Mouse (Mus musculus): ENCODE measurements around the gene 2610301B20Rik. TPM values are rescaled to one million over a fixed set of nuclear protein-coding genes. Genes with fewer than 3 reads are reported as not detected.
"Not testable (repeated sequence)": the region's sequence is repeated elsewhere in the genome, so short reads cannot be mapped to it uniquely, and the experiment has no call there.

The 2610301B20Rik gene
- polyA plus RNA-seq, 1 experiment from 2014 or later = 40.5 TPM

DNA sequence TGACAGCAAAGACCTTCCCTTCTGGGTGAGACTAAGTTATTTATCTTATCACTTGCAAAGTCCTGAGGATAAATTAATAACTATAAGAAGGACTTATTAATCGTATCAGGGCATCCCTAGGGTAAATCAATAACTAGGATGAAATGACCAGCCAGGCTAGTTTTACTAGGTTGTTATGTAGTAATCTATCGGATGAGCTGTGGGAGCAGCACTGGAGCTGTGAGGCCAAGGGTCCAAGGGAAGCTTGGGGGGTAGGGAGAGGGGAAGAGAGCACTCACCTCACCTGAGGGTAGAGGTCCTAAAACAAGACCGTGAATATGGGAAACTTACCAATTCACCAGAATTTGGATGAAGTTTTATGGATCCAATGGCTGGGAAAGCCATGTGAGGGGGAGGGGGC, 13.5 kb upstream of the 2610301B20Rik start:
- H3K27ac ChIP-seq (ENCODE audit: low read depth, low read length) = no peak overlapping the region
- H3K4me1 ChIP-seq (ENCODE audit: control insufficient read depth, insufficient read depth, low read length) = no peaks in the 10 kb centered on the region
- no peaks in the 10 kb centered on the region for H3K36me3 ChIP-seq (ENCODE audit: control insufficient read depth, insufficient read depth, low read length)
- H3K9ac ChIP-seq (replicated peaks; ENCODE audit: low read depth, low read length) = no peak overlapping the region
- no peak for ATAC-seq (ENCODE audit: low read depth)
- H3K27me3 ChIP-seq (ENCODE audit: control insufficient read depth, insufficient read depth, low read length) = no peaks in the 10 kb centered on the region
- H3K9me3 ChIP-seq (ENCODE audit: control insufficient read depth, low read length) = no peaks in the 10 kb centered on the region
- H3K4me3 ChIP-seq (ENCODE audit: low read depth, low read length) = no peak overlapping the region
- WGBS = 83% methylated on average over 3 of the region's 3 CpGs
- no peak overlapping the region for H3K4me2 ChIP-seq (ENCODE audit: low read depth, low read length)

GRCm38 (mm10) chr4:10862882-10863281, 11.4 kb upstream of the 2610301B20Rik start:
- H3K27me3 ChIP-seq (ENCODE audit: control insufficient read depth, insufficient read depth, low read length); H3K36me3 ChIP-seq (ENCODE audit: control insufficient read depth, insufficient read depth, low read length); H3K9ac ChIP-seq (replicated peaks; ENCODE audit: low read depth, low read length); H3K4me3 ChIP-seq (ENCODE audit: low read depth, low read length); H3K4me1 ChIP-seq (ENCODE audit: control insufficient read depth, insufficient read depth, low read length); ATAC-seq (ENCODE audit: low read depth); H3K4me2 ChIP-seq (ENCODE audit: low read depth, low read length); H3K27ac ChIP-seq (ENCODE audit: low read depth, low read length); H3K9me3 ChIP-seq (ENCODE audit: control insufficient read depth, low read length): not testable (repeated sequence)
- 86% methylated on average over 2 of the region's 2 CpGs for WGBS

DNA sequence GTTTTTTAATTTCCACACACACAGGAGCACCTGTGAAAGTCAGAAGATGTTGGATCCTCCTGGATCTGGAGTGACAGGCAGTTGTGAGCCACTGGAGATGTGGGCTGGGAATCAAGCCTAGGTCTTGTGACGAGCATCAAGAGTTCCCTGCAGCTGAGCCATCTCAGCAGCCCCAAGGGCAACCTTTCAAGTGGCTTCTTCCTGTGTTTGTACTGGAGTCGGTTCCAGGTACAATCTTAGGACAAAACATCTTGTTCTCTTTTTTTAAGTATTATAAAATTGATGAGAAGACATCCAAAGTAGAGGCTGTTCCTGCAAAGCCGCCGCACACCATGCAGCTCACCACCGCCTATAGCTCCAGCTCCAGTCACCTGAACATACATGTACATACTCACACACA, 2.1 kb upstream of the 2610301B20Rik start:
- no peak overlapping the region for H3K4me3 ChIP-seq (ENCODE audit: low read depth, low read length)
- H3K27me3 ChIP-seq (ENCODE audit: control insufficient read depth, insufficient read depth, low read length) = no peaks in the 10 kb centered on the region
- no peak overlapping the region for H3K9ac ChIP-seq (replicated peaks; ENCODE audit: low read depth, low read length)
- H3K36me3 ChIP-seq (ENCODE audit: control insufficient read depth, insufficient read depth, low read length) = no peaks in the 10 kb centered on the region
- H3K4me1 ChIP-seq (ENCODE audit: control insufficient read depth, insufficient read depth, low read length) = peaks cover 4% of the 10 kb centered on the region; the same call in 1 of the 2 replicates
- ATAC-seq (ENCODE audit: low read depth) = no peak
- WGBS = 90% methylated on average over 5 of the region's 5 CpGs
- no peaks in the 10 kb centered on the region for H3K9me3 ChIP-seq (ENCODE audit: control insufficient read depth, low read length)
- no peak overlapping the region for H3K27ac ChIP-seq (ENCODE audit: low read depth, low read length)
- H3K4me2 ChIP-seq (ENCODE audit: low read depth, low read length) = no peak overlapping the region

- H3K27ac ChIP-seq (ENCODE audit: low read depth, low read length) = no peak overlapping the region
- H3K36me3 ChIP-seq (ENCODE audit: control insufficient read depth, insufficient read depth, low read length) = no peaks in the 10 kb centered on the region
- H3K4me2 ChIP-seq (ENCODE audit: low read depth, low read length) = peak overlapping the region; percentile 55
- peaks cover 4% of the 10 kb centered on the region; the same call in 1 of the 2 replicates for H3K4me1 ChIP-seq (ENCODE audit: control insufficient read depth, insufficient read depth, low read length)
- peak overlapping the region; percentile 83 for H3K4me3 ChIP-seq (ENCODE audit: low read depth, low read length)
- 28% methylated on average over 16 of the region's 16 CpGs for WGBS
- H3K9me3 ChIP-seq (ENCODE audit: control insufficient read depth, low read length) = no peaks in the 10 kb centered on the region
- ATAC-seq (ENCODE audit: low read depth) = no peak
- H3K27me3 ChIP-seq (ENCODE audit: control insufficient read depth, insufficient read depth, low read length) = no peaks in the 10 kb centered on the region
- H3K9ac ChIP-seq (replicated peaks; ENCODE audit: low read depth, low read length) = peak overlapping the region; percentile 95; the same call in 1 of the 2 replicates
Observed at GRCm38 (mm10) chr4:10872685-10873539, 1.4 kb upstream of the 2610301B20Rik start.

DNA sequence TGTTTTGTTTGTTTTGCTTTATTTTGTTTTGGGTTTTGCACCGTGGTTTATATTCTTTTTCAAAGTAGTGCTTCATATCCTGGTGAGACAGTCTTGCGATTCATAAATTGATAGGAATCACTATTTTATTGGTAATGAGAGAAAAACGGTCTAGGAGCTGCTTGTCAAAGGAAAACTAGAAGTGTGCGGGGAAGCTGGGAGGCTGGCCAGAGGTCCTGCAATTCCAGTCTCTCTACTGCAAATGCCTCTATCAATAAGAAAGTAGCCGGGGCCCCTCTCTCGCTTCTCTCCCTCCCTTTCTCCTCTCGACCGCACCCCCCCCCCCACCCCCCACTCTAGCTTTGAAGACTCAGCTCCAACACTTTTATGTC, 764 bp upstream of the 2610301B20Rik start:
- peak; percentile 59 for ATAC-seq (ENCODE audit: low read depth)
- WGBS = 1% methylated on average over 8 of the region's 8 CpGs

GRCm38 (mm10) chr4:10874718-10875121, 422 bp downstream of the 2610301B20Rik start:
- H3K27ac ChIP-seq (ENCODE audit: low read depth, low read length) = peak overlapping the region; percentile 99
- H3K9me3 ChIP-seq (ENCODE audit: control insufficient read depth, low read length) = no peaks in the 10 kb centered on the region
- H3K4me1 ChIP-seq (ENCODE audit: control insufficient read depth, insufficient read depth, low read length) = peaks cover 4% of the 10 kb centered on the region; the same call in 1 of the 2 replicates
- peak; percentile 80 for ATAC-seq (ENCODE audit: low read depth)
- peak overlapping the region; percentile 77 for H3K4me2 ChIP-seq (ENCODE audit: low read depth, low read length)
- under 1% methylated on average over 32 of the region's 37 CpGs for WGBS
- peak overlapping the region; percentile 83 for H3K4me3 ChIP-seq (ENCODE audit: low read depth, low read length)
- peak overlapping the region; percentile 95 for H3K9ac ChIP-seq (replicated peaks; ENCODE audit: low read depth, low read length)
- no peaks in the 10 kb centered on the region for H3K36me3 ChIP-seq (ENCODE audit: control insufficient read depth, insufficient read depth, low read length)
- no peaks in the 10 kb centered on the region for H3K27me3 ChIP-seq (ENCODE audit: control insufficient read depth, insufficient read depth, low read length)

More for the DNA sequence above, 764 bp upstream of the 2610301B20Rik start:
- Histone ChIP-seq H3K4me3 (ENCODE audit: low read depth, low read length) (peak overlapping the region; percentile 83), H3K27me3 (ENCODE audit: control insufficient read depth, insufficient read depth, low read length) (no peaks in the 10 kb centered on the region), H3K9me3 (ENCODE audit: control insufficient read depth, low read length) (no peaks in the 10 kb centered on the region), H3K27ac (ENCODE audit: low read depth, low read length) (peak overlapping the region; percentile 99; the same call in 1 of the 2 replicates), H3K36me3 (ENCODE audit: control insufficient read depth, insufficient read depth, low read length) (no peaks in the 10 kb centered on the region), H3K4me1 (ENCODE audit: control insufficient read depth, insufficient read depth, low read length) (peaks cover 4% of the 10 kb centered on the region; the same call in 1 of the 2 replicates), H3K4me2 (ENCODE audit: low read depth, low read length) (peak overlapping the region; percentile 55), H3K9ac (replicated peaks; ENCODE audit: low read depth, low read length) (peak overlapping the region; percentile 95; the same call in 1 of the 2 replicates)

- no peak for ATAC-seq (ENCODE audit: low read depth)
- H3K27ac ChIP-seq (ENCODE audit: low read depth, low read length) = peak overlapping the region; percentile 99; the same call in 1 of the 2 replicates
- H3K9me3 ChIP-seq (ENCODE audit: control insufficient read depth, low read length) = no peaks in the 10 kb centered on the region
- H3K9ac ChIP-seq (replicated peaks; ENCODE audit: low read depth, low read length) = peak overlapping the region; percentile 95; the same call in 1 of the 2 replicates
- peak overlapping the region; percentile 77 for H3K4me2 ChIP-seq (ENCODE audit: low read depth, low read length)
- H3K4me1 ChIP-seq (ENCODE audit: control insufficient read depth, insufficient read depth, low read length) = peaks cover 4% of the 10 kb centered on the region; the same call in 1 of the 2 replicates
- peak overlapping the region; percentile 83 for H3K4me3 ChIP-seq (ENCODE audit: low read depth, low read length)
- no peaks in the 10 kb centered on the region for H3K36me3 ChIP-seq (ENCODE audit: control insufficient read depth, insufficient read depth, low read length)
- H3K27me3 ChIP-seq (ENCODE audit: control insufficient read depth, insufficient read depth, low read length) = no peaks in the 10 kb centered on the region
Observed at GRCm38 (mm10) chr4:10875407-10875806, 1.1 kb downstream of the 2610301B20Rik start.

GRCm38 (mm10) chr4:10877057-10877456, 2.8 kb downstream of the 2610301B20Rik start:
- Histone ChIP-seq H3K27me3 (ENCODE audit: control insufficient read depth, insufficient read depth, low read length) (no peaks in the 10 kb centered on the region), H3K27ac (ENCODE audit: low read depth, low read length) (no peak overlapping the region), H3K9ac (replicated peaks; ENCODE audit: low read depth, low read length) (no peak overlapping the region), H3K4me2 (ENCODE audit: low read depth, low read length) (no peak overlapping the region), H3K36me3 (ENCODE audit: control insufficient read depth, insufficient read depth, low read length) (no peaks in the 10 kb centered on the region), H3K4me1 (ENCODE audit: control insufficient read depth, insufficient read depth, low read length) (peaks cover 4% of the 10 kb centered on the region; the same call in 1 of the 2 replicates), H3K9me3 (ENCODE audit: control insufficient read depth, low read length) (no peaks in the 10 kb centered on the region), H3K4me3 (ENCODE audit: low read depth, low read length) (no peak overlapping the region)
- no peak for ATAC-seq (ENCODE audit: low read depth)
- 100% methylated on average over 1 of the region's 1 CpGs for WGBS

DNA sequence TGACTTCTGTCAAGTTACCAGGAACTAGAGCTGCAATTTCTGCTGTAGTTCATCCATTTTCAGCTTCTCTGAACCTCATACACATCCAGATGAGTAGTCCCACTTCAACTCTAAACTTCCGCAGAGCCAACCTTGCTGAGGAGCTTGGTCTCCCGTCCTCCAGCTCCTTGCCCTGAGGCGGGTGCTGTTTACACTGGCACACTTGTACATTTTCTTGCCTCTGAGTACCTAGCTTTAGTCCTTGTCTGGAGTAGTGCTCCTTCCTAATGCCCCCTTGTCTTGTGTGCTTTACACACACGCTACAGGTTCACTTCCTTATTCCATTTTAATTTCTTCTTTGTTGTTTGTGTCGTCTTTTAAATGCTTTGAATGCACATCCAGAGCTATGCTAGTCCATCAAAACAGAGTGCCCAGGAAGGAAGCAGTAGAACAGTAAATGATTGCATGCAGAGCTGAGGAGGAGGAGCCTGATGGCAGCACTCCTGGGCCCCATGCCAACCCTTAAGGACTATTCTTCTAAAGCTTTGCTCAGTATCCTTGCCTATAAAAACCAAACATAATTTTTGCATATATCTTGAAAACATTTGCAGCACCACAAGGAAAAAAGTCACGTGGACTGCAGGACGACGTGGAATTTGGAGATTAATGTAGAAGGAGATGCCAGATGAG, 9.6 kb downstream of the 2610301B20Rik start:
- H3K4me2 ChIP-seq (ENCODE audit: low read depth, low read length) = no peak overlapping the region
- 94% methylated on average over 8 of the region's 8 CpGs for WGBS

More for the DNA sequence above, 9.6 kb downstream of the 2610301B20Rik start:
- Histone ChIP-seq H3K4me1 (ENCODE audit: control insufficient read depth, insufficient read depth, low read length) (no peaks in the 10 kb centered on the region), H3K27ac (ENCODE audit: low read depth, low read length) (no peak overlapping the region), H3K9ac (replicated peaks; ENCODE audit: low read depth, low read length) (no peak overlapping the region), H3K9me3 (ENCODE audit: control insufficient read depth, low read length) (no peaks in the 10 kb centered on the region), H3K27me3 (ENCODE audit: control insufficient read depth, insufficient read depth, low read length) (no peaks in the 10 kb centered on the region), H3K36me3 (ENCODE audit: control insufficient read depth, insufficient read depth, low read length) (peaks cover 11% of the 10 kb centered on the region; the same call in 1 of the 2 replicates), H3K4me3 (ENCODE audit: low read depth, low read length) (no peak overlapping the region)
- ATAC-seq (ENCODE audit: low read depth) = no peak
